Mouse (Mus musculus) left cerebral cortex, adult 18-20 months (tissue): ENCODE results near the gene Rprml. TPM values are rescaled to one million over a fixed set of nuclear protein-coding genes. Genes with fewer than 3 reads are reported as not detected.

ENCODE experiments used
- DNase-seq, 2 experiments: peaks; one replicate each; pipeline ENCODE4 v3.0.0; 2021 to 2022; ENCODE audit warnings: low spot score in 2 of 2, mixed read lengths in 1 of 2
- total RNA-seq, 2 experiments: library from RNA; stranded (reverse); gene quantifications; 2 replicates each; pipeline ENCODE4 v1.2.3; 2021

Gene Rprml
- total RNA-seq, 2 experiments from 2014 or later: 84.7 to 92.0 TPM

- peak; percentile 79 to 82 for DNase-seq
These were observed 13.2 kb downstream of the Rprml start for GRCm38 (mm10) chr11:103662546-103662945.

GRCm38 (mm10) chr11:103663119-103663518 lies 13.7 kb downstream of the Rprml start:
- DNase-seq: no peak

GRCm38 (mm10) chr11:103665695-103666094 lies 16.3 kb downstream of the Rprml start:
- DNase-seq: no peak

GRCm38 (mm10) chr11:103666181-103666906 lies 17.0 kb downstream of the Rprml start:
- DNase-seq: peak; percentile 82 to 89

- no peak for DNase-seq
These were observed 17.6 kb downstream of the Rprml start for GRCm38 (mm10) chr11:103666907-103667426.

- DNase-seq: peak; percentile 82 to 83
These were observed 26.2 kb downstream of the Rprml start for GRCm38 (mm10) chr11:103675556-103675955.

- DNase-seq: peak; percentile 55 to 74
These were observed 27.7 kb downstream of the Rprml start for GRCm38 (mm10) chr11:103677042-103677441.

- no peak for DNase-seq
These were observed 34.4 kb downstream of the Rprml start for GRCm38 (mm10) chr11:103683667-103684334.

- DNase-seq: peak; percentile 47
These were observed 35.9 kb downstream of the Rprml start for GRCm38 (mm10) chr11:103685261-103685736.

- no peak for DNase-seq
These were observed 37.3 kb downstream of the Rprml start for GRCm38 (mm10) chr11:103686706-103687105.

GRCm38 (mm10) chr11:103688271-103688979 lies 39.1 kb downstream of the Rprml start:
- DNase-seq: no peak

- no peak for DNase-seq
These were observed 39.6 kb downstream of the Rprml start for GRCm38 (mm10) chr11:103688980-103689378.

GRCm38 (mm10) chr11:103691036-103691435 lies 41.7 kb downstream of the Rprml start:
- DNase-seq: no peak

- no peak for DNase-seq
These were observed 43.9 kb downstream of the Rprml start for GRCm38 (mm10) chr11:103693241-103693640.

- DNase-seq: no peak
These were observed 47.6 kb downstream of the Rprml start for GRCm38 (mm10) chr11:103696851-103697564.

- peak; percentile 80 to 91 for DNase-seq
These were observed 48.3 kb downstream of the Rprml start, which contains the start of gene Gosr2 for GRCm38 (mm10) chr11:103697565-103698176. Gene Gosr2 (minus strand): TSS chr11:103697898.

GRCm38 (mm10) chr11:103698226-103698625 lies 48.9 kb downstream of the Rprml start:
- no peak for DNase-seq
